Mouse (Mus musculus) kidney, postnatal 0 days (tissue): ENCODE data around the gene Mesp2. TPM values are rescaled to one million over a fixed set of nuclear protein-coding genes. Genes with fewer than 3 reads are reported as not detected.

Source experiments
- ATAC-seq: fragments of 200-750 bp; cut with Nextera tagmentation; replicated peaks from 2 replicates; pipeline ENCODE4 v1.8.0; 2017; ENCODE audit warnings: low read depth, moderate number of reproducible peaks, moderate TSS enrichment, moderate library complexity; ENCODE audit not compliant: low FRiP score
- DNase-seq: peaks from one replicate; pipeline ENCODE4 v3.0.0-alpha.2; 2016; ENCODE audit warnings: low spot score
- H3K27ac ChIP-seq: fragments of 300-500 bp; sonication (generic); 2 replicates; pipeline ENCODE4 v1.5.1; 2014; ENCODE audit warnings: mild to moderate bottlenecking
- H3K27me3 ChIP-seq: fragments of 300-500 bp; sonication (generic); 2 replicates; pipeline ENCODE4 v1.6.1; 2014; ENCODE audit warnings: low read length, mixed read lengths; ENCODE audit not compliant: insufficient read depth
- H3K36me3 ChIP-seq: fragments of 300-500 bp; sonication (generic); 2 replicates; pipeline ENCODE4 v1.6.1; 2014; ENCODE audit warnings: low read length, mixed read lengths; ENCODE audit not compliant: insufficient read depth
- H3K4me1 ChIP-seq: fragments of 300-500 bp; sonication (generic); replicated peaks from 2 replicates; pipeline ENCODE4 v1.6.1; 2014; ENCODE audit warnings: antibody characterized with exemption, low read length, mixed read lengths; ENCODE audit not compliant: insufficient read depth
- H3K4me2 ChIP-seq: fragments of 300-500 bp; sonication (generic); 2 replicates; pipeline ENCODE4 v1.6.1; 2014; ENCODE audit warnings: mild to moderate bottlenecking, low read length, moderate library complexity, mixed read lengths
- H3K4me3 ChIP-seq: fragments of 300-500 bp; sonication (generic); replicated peaks from 2 replicates; pipeline ENCODE4 v1.5.1; 2014; ENCODE audit warnings: low read depth, low read length
- H3K9ac ChIP-seq: fragments of 300-500 bp; sonication (generic); 2 replicates; pipeline ENCODE4 v1.6.1; 2014; ENCODE audit warnings: low read depth, low read length
- H3K9me3 ChIP-seq: fragments of 300-500 bp; sonication (generic); replicated peaks from 2 replicates; pipeline ENCODE4 v1.6.1; 2016; ENCODE audit warnings: low read length, inconsistent platforms, mixed read lengths
- CTCF ChIP-seq: IDR thresholded peaks from 2 replicates; pipeline ENCODE4 v1.5.1; 2016; ENCODE audit warnings: antibody characterized with exemption, low read depth, mild to moderate bottlenecking, moderate library complexity
- WGBS: fragments of 180-500 bp; shearing (Covaris S2); extraction: QIAGEN DNeasy Blood & Tissue Kit; methylation state at CpG from one replicate; pipeline ENCODE4 v1.1.7; 2014; 5-methylcytosine and 5-hydroxymethylcytosine counted together
- polyA plus RNA-seq: library from polyadenylated mRNA; unstranded; fragments of >200 nt; fragmentation: Nextera tagmentation; extraction: Ambion mirVana; gene quantifications from 2 replicates; pipeline ENCODE4 v1.2.1, GENCODE M21; 2015

Gene Mesp2
- polyA plus RNA-seq, 1 experiment from 2014 or later: 0.45 TPM

GRCm38 (mm10) chr7:79819996-79820395 lies 9.5 kb downstream of the Mesp2 start:
- Histone ChIP-seq H3K9me3 (no peaks in the 10 kb centered on the region), H3K4me2 (no peak overlapping the region), H3K27me3 (no peaks in the 10 kb centered on the region), H3K36me3 (0 out of 2 replicates have a peak, but pooled peaks cover 1% of the 10 kb centered on the region), H3K4me1 (no peaks in the 10 kb centered on the region), H3K27ac (no peak overlapping the region), H3K9ac (no peak overlapping the region), H3K4me3 (no peak overlapping the region)
- no peak for DNase-seq
- TF ChIP-seq CTCF: no peak
- no peak for ATAC-seq
- 64% methylated on average over 11 of the region's 11 CpGs for WGBS

GRCm38 (mm10) chr7:79822092-79822695 lies 11.7 kb downstream of the Mesp2 start:
- H3K4me1 ChIP-seq: no peaks in the 10 kb centered on the region
- no peak overlapping the region for H3K4me2 ChIP-seq
- ATAC-seq: no peak
- H3K9me3 ChIP-seq: no peaks in the 10 kb centered on the region
- no peak overlapping the region for H3K4me3 ChIP-seq
- H3K27me3 ChIP-seq: no peaks in the 10 kb centered on the region
- H3K9ac ChIP-seq: no peak overlapping the region
- DNase-seq: no peak
- WGBS: 83% methylated on average over 12 of the region's 12 CpGs
- H3K27ac ChIP-seq: no peak overlapping the region
- no peak for TF ChIP-seq CTCF
- H3K36me3 ChIP-seq: peaks cover 18% of the 10 kb centered on the region; the same call in 1 of the 2 replicates

GRCm38 (mm10) chr7:79828341-79828740 lies 17.8 kb downstream of the Mesp2 start:
- H3K4me2 ChIP-seq: no peak overlapping the region
- 90% methylated on average over 3 of the region's 3 CpGs for whole genome bisulfite sequencing
- no peak for ATAC-seq
- no peak for DNase-seq
- H3K4me1 ChIP-seq: no peaks in the 10 kb centered on the region
- peaks cover 20% of the 10 kb centered on the region; the same call in 1 of the 2 replicates for H3K36me3 ChIP-seq
- H3K27ac ChIP-seq: no peak overlapping the region
- H3K27me3 ChIP-seq: no peaks in the 10 kb centered on the region
- H3K4me3 ChIP-seq: no peak overlapping the region
- H3K9ac ChIP-seq: no peak overlapping the region
- no peak for TF ChIP-seq CTCF
- H3K9me3 ChIP-seq: no peaks in the 10 kb centered on the region

- 35% methylated on average over 6 of the region's 6 CpGs for WGBS
- Histone ChIP-seq H3K9me3 (no peaks in the 10 kb centered on the region), H3K4me3 (no peak overlapping the region), H3K4me1 (no peaks in the 10 kb centered on the region), H3K4me2 (no peak overlapping the region), H3K27me3 (no peaks in the 10 kb centered on the region), H3K36me3 (peaks cover 12% of the 10 kb centered on the region; the same call in 1 of the 2 replicates), H3K9ac (no peak overlapping the region), H3K27ac (peak overlapping the region; percentile 57)
- ATAC-seq: no peak
- TF ChIP-seq CTCF: no peak
- peak; percentile 45 for DNase-seq
Measured at GRCm38 (mm10) chr7:79831145-79831544, 20.6 kb downstream of the Mesp2 start.

- WGBS: 28% methylated on average over 6 of the region's 6 CpGs
- no peak overlapping the region for H3K4me2 ChIP-seq
- H3K36me3 ChIP-seq: 0 out of 2 replicates have a peak, but pooled peaks cover 14% of the 10 kb centered on the region
- DNase-seq: peak; percentile 74
- H3K9me3 ChIP-seq: no peaks in the 10 kb centered on the region
- ATAC-seq: no peak
- peak overlapping the region; percentile 23; the same call in 1 of the 2 replicates for H3K9ac ChIP-seq
- peak overlapping the region; percentile 57 for H3K27ac ChIP-seq
- no peak for TF ChIP-seq CTCF
- H3K4me3 ChIP-seq: no peak overlapping the region
- H3K27me3 ChIP-seq: no peaks in the 10 kb centered on the region
- no peaks in the 10 kb centered on the region for H3K4me1 ChIP-seq
Measured at GRCm38 (mm10) chr7:79831585-79831984, 21.1 kb downstream of the Mesp2 start.

- no peak overlapping the region for H3K9ac ChIP-seq
- H3K4me3 ChIP-seq: no peak overlapping the region
- DNase-seq (no peak), ATAC-seq (no peak)
- H3K27me3 ChIP-seq: no peaks in the 10 kb centered on the region
- no peaks in the 10 kb centered on the region for H3K4me1 ChIP-seq
- no peaks in the 10 kb centered on the region for H3K9me3 ChIP-seq
- TF ChIP-seq CTCF: no peak
- H3K36me3 ChIP-seq: peaks cover 10% of the 10 kb centered on the region; the same call in 1 of the 2 replicates
- no peak overlapping the region for H3K4me2 ChIP-seq
- no peak overlapping the region for H3K27ac ChIP-seq
Measured at GRCm38 (mm10) chr7:79832980-79833379, 22.5 kb downstream of the Mesp2 start.
